Mouse (Mus musculus) neural tube, embryonic 10.5 days (tissue): Measurements from ENCODE around the gene Plxdc2.
"Not testable (repeated sequence)": the region's sequence is repeated elsewhere in the genome, so short reads cannot be mapped to it uniquely, and the experiment has no call there.

Source experiments
- DNase-seq: peaks from one replicate; pipeline ENCODE4 v3.0.0-alpha.2; 2017; ENCODE audit warnings: low spot score; ENCODE audit errors: extremely low spot score

The Plxdc2 gene

GRCm38 (mm10) chr2:16741813-16742212 lies 385.7 kb downstream of the Plxdc2 start:
- DNase-seq, result no peak

- DNase-seq, result no peak
These were observed 387.5 kb downstream of the Plxdc2 start for GRCm38 (mm10) chr2:16743568-16743967.

- DNase-seq, result no peak
These were observed 393.3 kb downstream of the Plxdc2 start for GRCm38 (mm10) chr2:16749302-16749909.

- DNase-seq, result no peak
These were observed 401.1 kb downstream of the Plxdc2 start for GRCm38 (mm10) chr2:16757158-16757557.

- no peak for DNase-seq
These were observed 403.7 kb downstream of the Plxdc2 start for GRCm38 (mm10) chr2:16759766-16760165.

- DNase-seq, result not testable (repeated sequence)
These were observed 413.0 kb downstream of the Plxdc2 start for GRCm38 (mm10) chr2:16769149-16769548.

- DNase-seq, result no peak
These were observed 417.5 kb downstream of the Plxdc2 start for GRCm38 (mm10) chr2:16773398-16774113.

- DNase-seq, result no peak
These were observed 418.0 kb downstream of the Plxdc2 start for GRCm38 (mm10) chr2:16774114-16774433.

GRCm38 (mm10) chr2:16795283-16795682 lies 439.2 kb downstream of the Plxdc2 start:
- no peak for DNase-seq
